Mouse (Mus musculus) limb, embryonic 14.5 days (tissue): ENCODE measurements around the gene Gm34653. TPM values are rescaled to one million over a fixed set of nuclear protein-coding genes. Genes with fewer than 3 reads are reported as not detected.

Experiments
- ATAC-seq: fragments of 200-750 bp; cut with Nextera tagmentation; 2 replicates; pipeline ENCODE4 v1.8.0; 2017; ENCODE audit warnings: low read depth, moderate number of reproducible peaks, moderate TSS enrichment; ENCODE audit not compliant: low FRiP score
- DNase-seq: peaks from one replicate; pipeline ENCODE4 v3.0.0-alpha.2; 2015; ENCODE audit warnings: low spot score
- H3K27ac ChIP-seq: fragments of 300-500 bp; sonication (generic); replicated peaks from 2 replicates; pipeline ENCODE4 v1.5.1; 2014; ENCODE audit warnings: low read depth, mild to moderate bottlenecking, low read length, moderate library complexity, mixed read lengths
- H3K27me3 ChIP-seq: fragments of 300-500 bp; sonication (generic); 2 replicates; pipeline ENCODE4 v1.6.1; 2014; ENCODE audit warnings: low read length, mixed read lengths; ENCODE audit not compliant: control insufficient read depth, insufficient read depth
- H3K36me3 ChIP-seq: fragments of 300-500 bp; sonication (generic); 2 replicates; pipeline ENCODE4 v1.6.1; 2014; ENCODE audit warnings: mild to moderate bottlenecking, low read length, moderate library complexity, mixed read lengths; ENCODE audit not compliant: control insufficient read depth, insufficient read depth
- H3K4me1 ChIP-seq: fragments of 300-500 bp; sonication (generic); 2 replicates; pipeline ENCODE4 v1.6.1; 2014; ENCODE audit warnings: antibody characterized with exemption, low read length, mixed read lengths; ENCODE audit not compliant: control insufficient read depth, insufficient read depth
- H3K4me2 ChIP-seq: fragments of 300-500 bp; sonication (generic); replicated peaks from 2 replicates; pipeline ENCODE4 v1.6.1; 2014; ENCODE audit warnings: low read depth, mild to moderate bottlenecking, low read length, moderate library complexity; ENCODE audit not compliant: severe bottlenecking
- H3K4me3 ChIP-seq: fragments of 300-500 bp; sonication (generic); replicated peaks from 2 replicates; pipeline ENCODE4 v1.5.1; 2014; ENCODE audit warnings: low read length
- H3K9ac ChIP-seq: fragments of 300-500 bp; sonication (generic); 2 replicates; pipeline ENCODE4 v1.6.1; 2014; ENCODE audit warnings: mild to moderate bottlenecking, low read depth, low read length, moderate library complexity; ENCODE audit not compliant: severe bottlenecking
- H3K9me3 ChIP-seq: fragments of 300-500 bp; sonication (generic); 2 replicates; pipeline ENCODE4 v1.6.1; 2016; ENCODE audit warnings: low read length; ENCODE audit not compliant: control insufficient read depth
- POLR2A ChIP-seq: fragments of 200-500 bp; IDR thresholded peaks from 2 replicates; pipeline ENCODE4 v1.8.0; 2012; ENCODE audit warnings: inconsistent platforms, mild to moderate bottlenecking, moderate library complexity, borderline replicate concordance; ENCODE audit not compliant: insufficient read depth, insufficient read length; ENCODE audit errors: extremely low read depth
- WGBS: fragments of 180-500 bp; shearing (Covaris S2); extraction: QIAGEN DNeasy Blood & Tissue Kit; methylation state at CpG from one replicate; pipeline ENCODE4 v1.1.7; 2014; 5-methylcytosine and 5-hydroxymethylcytosine counted together
- polyA plus RNA-seq, 2 experiments: library from polyadenylated mRNA; depleted of rRNA in 1 of 2; stranded (reverse) in 1 of 2; unstranded in 1 of 2; fragments of >200 nt; fragmentation: Nextera tagmentation in 1 of 2; extraction: Ambion mirVana in 1 of 2; gene quantifications; 2 replicates each; pipeline versions ENCODE4 v1.2.1 to v1.2.3; 2012 to 2014

Gene Gm34653
- polyA plus RNA-seq, 2 experiments: 0.04 TPM; not detected in 1

DNA sequence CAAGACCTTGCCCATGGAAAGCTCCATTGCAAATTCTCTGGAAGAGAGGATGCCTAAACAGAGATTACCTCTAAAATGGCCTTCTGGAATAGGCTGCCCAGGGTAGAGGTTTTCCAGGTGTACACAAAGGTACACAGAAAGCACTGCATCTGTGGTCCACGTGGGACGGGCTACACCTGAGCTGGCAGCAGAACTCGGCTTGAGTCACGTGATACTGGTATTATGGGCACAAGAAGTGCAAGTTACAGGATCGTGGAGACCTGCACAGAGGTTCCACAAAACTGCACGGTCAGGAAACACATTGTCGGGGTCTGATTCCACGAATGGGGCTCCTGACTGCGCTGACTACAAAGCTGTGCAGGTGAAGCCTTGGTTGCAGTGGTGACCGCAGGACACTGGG, 47.2 kb downstream of the Gm34653 start:
- H3K27ac ChIP-seq: no peak overlapping the region
- no peaks in the 10 kb centered on the region for H3K36me3 ChIP-seq
- H3K4me2 ChIP-seq: no peak overlapping the region
- 82% methylated on average over 10 of the region's 10 CpGs for WGBS
- H3K4me1 ChIP-seq: no peaks in the 10 kb centered on the region
- no peak overlapping the region for H3K4me3 ChIP-seq
- no peaks in the 10 kb centered on the region for H3K9me3 ChIP-seq
- DNase-seq (no peak), ATAC-seq (no peak)
- H3K9ac ChIP-seq: no peak overlapping the region
- TF ChIP-seq POLR2A: no peak
- H3K27me3 ChIP-seq: 0 out of 2 replicates have a peak, but pooled peaks cover 2% of the 10 kb centered on the region

DNA sequence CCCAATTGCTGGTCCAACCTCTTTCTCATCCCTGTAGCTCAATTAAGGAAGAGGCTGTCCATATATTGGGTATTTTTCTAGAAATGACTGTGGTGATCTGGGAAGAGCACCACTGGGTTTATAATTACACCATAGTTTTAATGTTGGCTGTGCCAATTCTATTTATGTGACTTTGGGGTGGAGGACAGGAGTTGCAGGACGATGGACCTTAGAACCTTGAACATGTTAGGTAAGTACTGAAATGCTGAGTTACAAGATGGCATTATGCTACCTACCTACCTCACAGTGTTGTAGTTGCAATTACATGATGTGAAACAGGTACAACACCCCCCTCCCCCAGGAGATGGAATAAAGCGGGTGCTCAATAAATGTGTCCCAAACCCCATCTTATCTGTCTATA, 50.0 kb downstream of the Gm34653 start:
- 92% methylated on average over 2 of the region's 2 CpGs for WGBS
- no peak overlapping the region for H3K4me3 ChIP-seq
- DNase-seq: no peak
- H3K9me3 ChIP-seq: no peaks in the 10 kb centered on the region
- no peak overlapping the region for H3K4me2 ChIP-seq
- no peaks in the 10 kb centered on the region for H3K27me3 ChIP-seq
- H3K36me3 ChIP-seq: no peaks in the 10 kb centered on the region
- no peaks in the 10 kb centered on the region for H3K4me1 ChIP-seq
- no peak for TF ChIP-seq POLR2A
- no peak overlapping the region for H3K27ac ChIP-seq
- no peak overlapping the region for H3K9ac ChIP-seq
- no peak for ATAC-seq

DNA sequence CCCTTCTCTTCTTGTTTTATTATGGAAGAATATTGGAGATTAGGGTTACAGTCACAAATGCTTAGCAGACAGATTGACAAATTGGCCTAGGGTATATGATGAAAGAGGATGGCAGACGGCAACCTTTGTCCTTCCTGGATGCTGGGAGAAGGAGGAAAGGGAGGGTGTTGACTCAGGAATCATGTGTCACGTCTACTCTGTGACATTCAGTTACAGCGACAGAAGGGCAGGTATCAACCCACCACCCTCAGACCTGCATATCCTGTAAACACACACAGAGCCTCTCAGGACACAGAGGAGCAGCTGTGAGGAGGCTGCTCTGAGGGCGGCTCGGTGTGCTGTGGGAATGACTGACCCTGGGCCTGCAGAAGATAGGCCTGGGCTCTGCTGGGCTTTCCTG, 50.4 kb downstream of the Gm34653 start:
- no peak for ATAC-seq
- 44% methylated on average over 5 of the region's 5 CpGs for WGBS

GRCm38 (mm10) chr2:34884186-34884585, 51.4 kb downstream of the Gm34653 start:
- Histone ChIP-seq H3K4me3 (no peak overlapping the region), H3K4me1 (no peaks in the 10 kb centered on the region), H3K36me3 (no peaks in the 10 kb centered on the region), H3K27ac (no peak overlapping the region), H3K9me3 (no peaks in the 10 kb centered on the region), H3K27me3 (no peaks in the 10 kb centered on the region), H3K9ac (no peak overlapping the region), H3K4me2 (no peak overlapping the region)
- 56% methylated on average over 2 of the region's 2 CpGs for WGBS
- no peak for ATAC-seq
- DNase-seq: no peak
- TF ChIP-seq POLR2A: no peak

More for the DNA sequence above, 50.4 kb downstream of the Gm34653 start:
- no peak overlapping the region for H3K4me3 ChIP-seq
- H3K36me3 ChIP-seq: no peaks in the 10 kb centered on the region
- H3K9me3 ChIP-seq: no peaks in the 10 kb centered on the region
- H3K27me3 ChIP-seq: no peaks in the 10 kb centered on the region
- TF ChIP-seq POLR2A: no peak
- H3K27ac ChIP-seq: no peak overlapping the region
- no peak for DNase-seq
- H3K4me2 ChIP-seq: no peak overlapping the region
- no peak overlapping the region for H3K9ac ChIP-seq
- H3K4me1 ChIP-seq: no peaks in the 10 kb centered on the region

Other genes starting within 250 kb of the Gm34653 start
- 41.4 and 42.2 TPM in 2 replicates for gene Gapvd1, start 77.8 kb upstream of the Gm34653 start, polyA plus RNA-seq (2012; rRNA removed)
- 84.2 and 87.7 TPM in 2 replicates for gene Gapvd1, start 77.8 kb upstream of the Gm34653 start, polyA plus RNA-seq (2014; fragmentation: Nextera tagmentation; extraction: Ambion mirVana)
- gene Hspa5, start 61.0 kb upstream of the Gm34653 start, polyA plus RNA-seq (2012; rRNA removed): 780 and 914 TPM in 2 replicates
- gene Hspa5, start 61.0 kb upstream of the Gm34653 start, polyA plus RNA-seq (2014; fragmentation: Nextera tagmentation; extraction: Ambion mirVana): 756 and 840 TPM in 2 replicates
- 30.1 and 35.7 TPM in 2 replicates for gene Rabepk, start 33.1 kb upstream of the Gm34653 start, polyA plus RNA-seq (2012; rRNA removed)
- 41.8 and 42.8 TPM in 2 replicates for gene Rabepk, start 33.1 kb upstream of the Gm34653 start, polyA plus RNA-seq (2014; fragmentation: Nextera tagmentation; extraction: Ambion mirVana)
- gene Fbxw2, start 6.7 kb upstream of the Gm34653 start, polyA plus RNA-seq (2012; rRNA removed): 55.1 and 57.8 TPM in 2 replicates
- 68.3 and 83.9 TPM in 2 replicates for gene Fbxw2, start 6.7 kb upstream of the Gm34653 start, polyA plus RNA-seq (2014; fragmentation: Nextera tagmentation; extraction: Ambion mirVana)
- 0.06 TPM in 1 of 2 replicates, not detected in the other for gene Cutal, start 41.4 kb downstream of the Gm34653 start, polyA plus RNA-seq (2012; rRNA removed)
- gene Cutal, start 41.4 kb downstream of the Gm34653 start, polyA plus RNA-seq (2014; fragmentation: Nextera tagmentation; extraction: Ambion mirVana): not detected in 2 replicates
- 39.4 and 50.5 TPM in 2 replicates for gene Psmd5, start 42.0 kb downstream of the Gm34653 start, polyA plus RNA-seq (2012; rRNA removed)
- 103 and 105 TPM in 2 replicates for gene Psmd5, start 42.0 kb downstream of the Gm34653 start, polyA plus RNA-seq (2014; fragmentation: Nextera tagmentation; extraction: Ambion mirVana)
- 7.9 and 8.7 TPM in 2 replicates for gene Phf19, start 81.0 kb downstream of the Gm34653 start, polyA plus RNA-seq (2012; rRNA removed)
- 4.7 and 8.0 TPM in 2 replicates for gene Phf19, start 81.0 kb downstream of the Gm34653 start, polyA plus RNA-seq (2014; fragmentation: Nextera tagmentation; extraction: Ambion mirVana)
- 5.1 and 7.0 TPM in 2 replicates for gene Traf1, start 128.8 kb downstream of the Gm34653 start, polyA plus RNA-seq (2012; rRNA removed)
- 4.0 and 4.9 TPM in 2 replicates for gene Traf1, start 128.8 kb downstream of the Gm34653 start, polyA plus RNA-seq (2014; fragmentation: Nextera tagmentation; extraction: Ambion mirVana)
- gene Hc, start 228.4 kb downstream of the Gm34653 start, polyA plus RNA-seq (2012; rRNA removed): 0.17 and 0.33 TPM in 2 replicates
- gene Hc, start 228.4 kb downstream of the Gm34653 start, polyA plus RNA-seq (2014; fragmentation: Nextera tagmentation; extraction: Ambion mirVana): 0.29 TPM in 1 of 2 replicates, not detected in the other